Mouse (Mus musculus) liver, embryonic 13.5 days (tissue): ENCODE measurements around the gene Cdh10. TPM values are rescaled to one million over a fixed set of nuclear protein-coding genes. Genes with fewer than 3 reads are reported as not detected.

ENCODE experiments used
- ATAC-seq: fragments of 200-750 bp; cut with Nextera tagmentation; 2 replicates; pipeline ENCODE4 v1.8.0; 2017; ENCODE audit warnings: low read depth, mild to moderate bottlenecking, moderate number of reproducible peaks, moderate library complexity
- DNase-seq: peaks from one replicate; pipeline ENCODE4 v3.0.0; 2022
- H3K27ac ChIP-seq: fragments of 300-500 bp; sonication (generic); 2 replicates; pipeline ENCODE4 v1.5.1; 2015; ENCODE audit warnings: moderate library complexity, mild to moderate bottlenecking, inconsistent platforms
- H3K27me3 ChIP-seq: fragments of 300-500 bp; sonication (generic); 2 replicates; pipeline ENCODE4 v1.6.1; 2015; ENCODE audit warnings: mild to moderate bottlenecking, inconsistent platforms
- H3K36me3 ChIP-seq: fragments of 300-500 bp; sonication (generic); 2 replicates; pipeline ENCODE4 v1.6.1; 2015; ENCODE audit warnings: mild to moderate bottlenecking, inconsistent platforms
- H3K4me1 ChIP-seq: fragments of 300-500 bp; sonication (generic); replicated peaks from 2 replicates; pipeline ENCODE4 v1.6.1; 2015; ENCODE audit warnings: inconsistent platforms
- H3K4me2 ChIP-seq: fragments of 300-500 bp; sonication (generic); 2 replicates; pipeline ENCODE4 v1.6.1; 2015; ENCODE audit warnings: inconsistent platforms, mild to moderate bottlenecking, moderate library complexity
- H3K4me3 ChIP-seq: fragments of 300-500 bp; sonication (generic); replicated peaks from 2 replicates; pipeline ENCODE4 v1.5.1; 2015; ENCODE audit warnings: mild to moderate bottlenecking, inconsistent platforms
- H3K9ac ChIP-seq: fragments of 300-500 bp; sonication (generic); 2 replicates; pipeline ENCODE4 v1.6.1; 2015; ENCODE audit warnings: mild to moderate bottlenecking, inconsistent platforms
- H3K9me3 ChIP-seq: fragments of 300-500 bp; sonication (generic); replicated peaks from 2 replicates; pipeline ENCODE4 v1.6.1; 2016; ENCODE audit warnings: inconsistent platforms
- WGBS: fragments of 180-500 bp; shearing (Covaris S2); methylation state at CpG from one replicate; pipeline ENCODE4 v1.1.7; 2015; ENCODE audit not compliant: insufficient replicate concordance; 5-methylcytosine and 5-hydroxymethylcytosine counted together
- polyA plus RNA-seq: library from polyadenylated mRNA; unstranded; fragments of >200 nt; fragmentation: Nextera tagmentation; extraction: Ambion mirVana; gene quantifications from 2 replicates; pipeline ENCODE4 v1.2.1, GENCODE M21; 2015

The Cdh10 gene
- polyA plus RNA-seq = 0.12 and 0.19 TPM in 2 replicates

DNA sequence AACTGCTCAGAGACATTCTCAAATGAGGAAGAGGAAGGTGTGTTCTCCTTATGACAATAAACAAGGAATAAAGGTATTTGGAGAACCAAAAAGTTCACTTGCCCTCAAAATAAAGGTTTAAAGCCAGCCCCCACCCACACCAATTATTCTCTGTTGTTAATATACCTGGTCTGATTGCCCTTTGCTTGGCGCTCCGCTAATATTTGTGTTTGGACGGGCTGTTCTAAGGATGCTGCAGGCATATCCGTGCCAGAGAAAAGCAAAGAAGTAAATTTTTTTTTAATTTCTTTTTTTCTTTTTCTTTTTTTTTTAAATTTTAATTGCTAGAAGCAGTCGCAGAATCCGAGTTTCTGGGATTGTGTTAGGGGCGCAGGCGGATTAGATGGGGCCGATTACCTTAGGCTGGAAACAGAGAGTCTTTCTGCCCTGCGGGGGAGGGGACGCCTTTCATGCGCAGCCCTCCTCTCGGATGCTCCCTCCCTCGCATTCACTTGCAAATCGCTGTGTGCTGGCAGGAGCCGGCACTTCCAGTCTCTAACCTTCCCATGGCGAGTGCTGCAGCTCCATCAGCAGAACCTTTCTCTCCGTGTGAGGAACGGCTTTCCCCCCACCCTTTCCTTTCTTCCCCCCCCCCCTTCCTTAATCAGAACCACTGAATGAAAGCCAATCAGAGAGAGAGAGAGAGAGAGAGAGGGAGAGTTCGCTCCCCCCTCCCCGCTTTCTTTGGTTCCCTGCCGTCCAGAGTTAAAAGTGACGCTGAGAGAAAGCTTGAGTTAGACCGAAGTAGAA, at the start of gene Cdh10:
TSS of gene Cdh10 (plus strand) at position 763 of the 789 bp plus-strand sequence.
- ATAC-seq = no peak
- H3K4me2 ChIP-seq = peak within 1 kb of the TSS; percentile 41
- no peak within 1 kb of the TSS for H3K27ac ChIP-seq
- peak within 1 kb of the TSS; percentile 16 for H3K4me3 ChIP-seq
- H3K27me3 ChIP-seq = 0 out of 2 replicates have a peak, but pooled peaks cover 6% of the 10 kb centered on the region
- no peak within 1 kb of the TSS for H3K9ac ChIP-seq
- no peak for DNase-seq
- H3K9me3 ChIP-seq = no peaks in the 10 kb centered on the region
- no peaks in the 10 kb centered on the region for H3K4me1 ChIP-seq
- WGBS = 1% methylated on average over 24 of the region's 24 CpGs
- no peaks in the 10 kb centered on the region for H3K36me3 ChIP-seq

GRCm38 (mm10) chr15:18809148-18809827, 9.5 kb upstream of the Cdh10 start:
- Histone ChIP-seq H3K9ac (no peak overlapping the region), H3K4me3 (no peak overlapping the region), H3K4me1 (no peaks in the 10 kb centered on the region), H3K4me2 (no peak overlapping the region), H3K36me3 (no peaks in the 10 kb centered on the region), H3K27ac (no peak overlapping the region), H3K9me3 (no peaks in the 10 kb centered on the region), H3K27me3 (no peaks in the 10 kb centered on the region)
- DNase-seq = no peak
- WGBS = 58% methylated on average over 4 of the region's 4 CpGs
- no peak for ATAC-seq

GRCm38 (mm10) chr15:18817707-18818106, 1.0 kb upstream of the Cdh10 start:
- 56% methylated on average over 3 of the region's 3 CpGs for WGBS
- DNase-seq = no peak
- 0 out of 2 replicates have a peak, but pooled peaks cover 6% of the 10 kb centered on the region for H3K27me3 ChIP-seq
- no peaks in the 10 kb centered on the region for H3K9me3 ChIP-seq
- no peaks in the 10 kb centered on the region for H3K4me1 ChIP-seq
- ATAC-seq = no peak
- H3K9ac ChIP-seq = no peak overlapping the region
- no peak overlapping the region for H3K4me3 ChIP-seq
- no peaks in the 10 kb centered on the region for H3K36me3 ChIP-seq
- H3K27ac ChIP-seq = no peak overlapping the region
- H3K4me2 ChIP-seq = no peak overlapping the region

DNA sequence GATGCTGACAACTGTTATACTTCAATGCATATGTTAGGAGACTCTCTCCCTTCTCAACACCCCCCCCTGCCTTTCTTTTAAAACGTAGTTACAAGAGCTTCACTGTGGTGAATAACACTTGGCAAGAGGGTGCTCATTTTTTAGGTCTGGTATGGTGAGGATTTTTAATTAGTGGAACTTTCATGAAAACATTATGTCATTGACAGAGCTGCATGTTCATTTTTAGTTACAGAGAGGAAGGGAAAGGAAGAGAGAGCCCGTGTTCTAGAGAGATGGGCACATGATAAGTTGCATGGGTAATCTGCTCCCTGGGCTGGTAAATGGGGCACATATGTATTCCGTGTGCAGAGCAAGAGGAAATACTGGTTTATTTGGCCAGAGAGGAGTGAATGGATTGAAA, 1.5 kb downstream of the Cdh10 start:
- Histone ChIP-seq H3K27ac (no peak overlapping the region), H3K4me1 (no peaks in the 10 kb centered on the region)
- WGBS = 25% methylated on average over 3 of the region's 3 CpGs

DNA sequence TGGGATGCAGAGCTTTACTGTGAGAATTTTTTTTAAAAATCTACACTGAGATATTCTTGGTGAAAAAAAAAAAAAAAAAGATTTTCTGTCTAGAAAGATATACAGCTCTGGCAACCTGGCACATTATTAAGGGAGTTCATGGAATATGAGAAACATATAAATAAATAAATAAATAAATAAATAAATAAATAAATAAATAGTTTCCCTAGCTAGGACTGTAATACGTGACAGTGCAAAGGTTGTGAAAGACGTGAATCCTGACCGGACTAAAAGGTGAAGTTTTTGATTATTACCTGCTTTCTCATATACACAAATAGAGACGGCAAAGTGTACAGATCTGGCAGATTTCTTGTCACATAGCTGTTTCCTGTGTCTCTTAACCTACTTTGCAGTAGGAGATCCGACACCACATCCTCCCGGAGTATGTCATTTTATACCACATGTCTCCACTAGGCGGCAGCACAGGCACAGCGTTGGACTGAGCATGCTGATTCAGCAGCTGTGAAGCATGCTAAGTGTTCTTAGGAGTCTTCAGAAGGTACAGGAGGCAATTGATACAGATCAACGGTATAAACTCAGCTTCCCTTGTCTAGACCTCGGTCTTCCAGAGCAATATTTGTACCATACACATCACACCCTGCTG, 2.5 kb downstream of the Cdh10 start:
- peak; percentile 34; the same call in 1 of the 2 replicates for ATAC-seq
- Histone ChIP-seq H3K27ac (no peak overlapping the region), H3K27me3 (0 out of 2 replicates have a peak, but pooled peaks cover 6% of the 10 kb centered on the region), H3K4me1 (no peaks in the 10 kb centered on the region), H3K4me2 (no peak overlapping the region), H3K9me3 (no peaks in the 10 kb centered on the region), H3K4me3 (no peak overlapping the region), H3K36me3 (no peaks in the 10 kb centered on the region), H3K9ac (no peak overlapping the region)
- DNase-seq = peak; percentile 37
- 19% methylated on average over 10 of the region's 10 CpGs for WGBS

More for the DNA sequence above, 1.5 kb downstream of the Cdh10 start:
- ATAC-seq (no peak), DNase-seq (no peak)
- Histone ChIP-seq H3K36me3 (no peaks in the 10 kb centered on the region), H3K9ac (no peak overlapping the region), H3K9me3 (no peaks in the 10 kb centered on the region), H3K4me2 (no peak overlapping the region), H3K27me3 (0 out of 2 replicates have a peak, but pooled peaks cover 6% of the 10 kb centered on the region), H3K4me3 (no peak overlapping the region)

- no peaks in the 10 kb centered on the region for H3K4me1 ChIP-seq
- H3K27me3 ChIP-seq = 0 out of 2 replicates have a peak, but pooled peaks cover 6% of the 10 kb centered on the region
- H3K9ac ChIP-seq = no peak overlapping the region
- H3K4me3 ChIP-seq = no peak overlapping the region
- H3K36me3 ChIP-seq = no peaks in the 10 kb centered on the region
- DNase-seq (no peak), ATAC-seq (no peak)
- WGBS = 56% methylated on average over 2 of the region's 2 CpGs
- no peaks in the 10 kb centered on the region for H3K9me3 ChIP-seq
- H3K27ac ChIP-seq = no peak overlapping the region
- no peak overlapping the region for H3K4me2 ChIP-seq
Measured at GRCm38 (mm10) chr15:18823420-18823819, 4.7 kb downstream of the Cdh10 start.

- H3K27me3 ChIP-seq = no peaks in the 10 kb centered on the region
- no peak overlapping the region for H3K9ac ChIP-seq
- no peaks in the 10 kb centered on the region for H3K4me1 ChIP-seq
- H3K4me3 ChIP-seq = no peak overlapping the region
- no peak overlapping the region for H3K27ac ChIP-seq
- no peak overlapping the region for H3K4me2 ChIP-seq
- H3K9me3 ChIP-seq = no peaks in the 10 kb centered on the region
- no peaks in the 10 kb centered on the region for H3K36me3 ChIP-seq
- ATAC-seq = no peak
- peak; percentile 1 for DNase-seq
- WGBS = 9% methylated on average over 4 of the region's 4 CpGs
Measured at GRCm38 (mm10) chr15:18832263-18832662, 13.5 kb downstream of the Cdh10 start.

GRCm38 (mm10) chr15:18841769-18842168, 23.0 kb downstream of the Cdh10 start:
- Histone ChIP-seq H3K9me3 (no peaks in the 10 kb centered on the region), H3K4me3 (no peak overlapping the region), H3K36me3 (no peaks in the 10 kb centered on the region), H3K27ac (no peak overlapping the region), H3K4me2 (no peak overlapping the region), H3K27me3 (no peaks in the 10 kb centered on the region), H3K4me1 (no peaks in the 10 kb centered on the region), H3K9ac (no peak overlapping the region)
- ATAC-seq (no peak), DNase-seq (no peak)
- 68% methylated on average over 2 of the region's 2 CpGs for WGBS

GRCm38 (mm10) chr15:18844807-18845206, 26.1 kb downstream of the Cdh10 start:
- Histone ChIP-seq H3K9ac (no peak overlapping the region), H3K4me2 (no peak overlapping the region), H3K36me3 (no peaks in the 10 kb centered on the region), H3K4me3 (no peak overlapping the region), H3K27ac (no peak overlapping the region), H3K27me3 (no peaks in the 10 kb centered on the region), H3K9me3 (no peaks in the 10 kb centered on the region), H3K4me1 (no peaks in the 10 kb centered on the region)
- ATAC-seq = no peak
- WGBS = 67% methylated on average over 5 of the region's 5 CpGs
- DNase-seq = no peak

GRCm38 (mm10) chr15:18850497-18850896, 31.8 kb downstream of the Cdh10 start:
- no peaks in the 10 kb centered on the region for H3K4me1 ChIP-seq
- H3K36me3 ChIP-seq = no peaks in the 10 kb centered on the region
- H3K27me3 ChIP-seq = no peaks in the 10 kb centered on the region
- WGBS = 60% methylated on average over 2 of the region's 2 CpGs
- no peak overlapping the region for H3K4me3 ChIP-seq
- DNase-seq = no peak
- H3K27ac ChIP-seq = no peak overlapping the region
- no peaks in the 10 kb centered on the region for H3K9me3 ChIP-seq
- H3K9ac ChIP-seq = no peak overlapping the region
- ATAC-seq = no peak
- no peak overlapping the region for H3K4me2 ChIP-seq

DNA sequence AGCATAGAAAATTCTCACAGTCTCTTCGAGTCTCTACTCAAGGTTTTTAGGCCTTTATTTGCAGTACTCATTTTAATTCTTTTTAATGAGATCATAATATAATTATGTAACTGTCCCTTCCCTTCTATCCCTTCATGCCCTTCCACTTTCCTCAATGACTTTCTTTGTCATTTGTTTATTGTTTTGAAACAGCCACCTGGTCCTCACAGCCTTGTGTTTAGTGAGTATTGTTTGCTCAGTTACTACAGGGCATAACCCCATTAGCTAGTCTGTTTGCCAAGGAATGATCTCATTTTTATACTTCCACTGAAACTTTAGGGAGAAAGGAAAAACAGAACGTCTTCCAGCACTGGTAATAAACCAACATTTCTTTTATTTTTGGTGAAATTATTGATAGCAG, 39.4 kb downstream of the Cdh10 start:
- H3K4me2 ChIP-seq = no peak overlapping the region
- no peaks in the 10 kb centered on the region for H3K9me3 ChIP-seq
- H3K27ac ChIP-seq = no peak overlapping the region
- no peak overlapping the region for H3K9ac ChIP-seq
- ATAC-seq = no peak
- H3K27me3 ChIP-seq = no peaks in the 10 kb centered on the region
- H3K4me1 ChIP-seq = no peaks in the 10 kb centered on the region
- WGBS = 36% methylated on average over 2 of the region's 2 CpGs
- no peaks in the 10 kb centered on the region for H3K36me3 ChIP-seq
- DNase-seq = no peak
- H3K4me3 ChIP-seq = no peak overlapping the region
